Mouse (Mus musculus): ENCODE results near the gene Saxo1. TPM values are rescaled to one million over a fixed set of nuclear protein-coding genes. Genes with fewer than 3 reads are reported as not detected.

The Saxo1 gene
- polyA plus RNA-seq, 1 experiment from 2014 or later: not detected

GRCm38 (mm10) chr4:86396672-86397288 lies 161.3 kb downstream of the Saxo1 start:
- H3K9ac ChIP-seq (ENCODE audit: low read length): no peak overlapping the region
- ATAC-seq (no peak), DNase-seq (ENCODE audit: low spot score) (no peak)
- no peaks in the 10 kb centered on the region for H3K9me3 ChIP-seq (replicated peaks; ENCODE audit: control insufficient read depth, low read length)
- no peak overlapping the region for H3K4me2 ChIP-seq (ENCODE audit: low read length)
- H3K27ac ChIP-seq (ENCODE audit: low read depth, low read length): no peak overlapping the region
- H3K4me3 ChIP-seq (ENCODE audit: low read depth, low read length): no peak overlapping the region
- H3K4me1 ChIP-seq (ENCODE audit: control insufficient read depth, insufficient read depth, low read length): no peaks in the 10 kb centered on the region; the same call in 1 of the 2 replicates
- H3K36me3 ChIP-seq (ENCODE audit: control insufficient read depth, insufficient read depth, low read length): no peaks in the 10 kb centered on the region
- H3K27me3 ChIP-seq (replicated peaks; ENCODE audit: control insufficient read depth, insufficient read depth, low read length): no peaks in the 10 kb centered on the region
- WGBS: 80% methylated on average over 7 of the region's 7 CpGs

- 85% methylated on average over 6 of the region's 6 CpGs for WGBS
- Histone ChIP-seq H3K4me2 (ENCODE audit: low read length) (no peak overlapping the region), H3K36me3 (ENCODE audit: control insufficient read depth, insufficient read depth, low read length) (no peaks in the 10 kb centered on the region)
Measured at GRCm38 (mm10) chr4:86395636-86396035, 162.5 kb downstream of the Saxo1 start.

More at GRCm38 (mm10) chr4:86395636-86396035, 162.5 kb downstream of the Saxo1 start:
- Histone ChIP-seq H3K4me1 (ENCODE audit: control insufficient read depth, insufficient read depth, low read length) (no peaks in the 10 kb centered on the region; the same call in 1 of the 2 replicates), H3K9me3 (replicated peaks; ENCODE audit: control insufficient read depth, low read length) (no peaks in the 10 kb centered on the region), H3K4me3 (ENCODE audit: low read depth, low read length) (no peak overlapping the region), H3K9ac (ENCODE audit: low read length) (no peak overlapping the region), H3K27me3 (replicated peaks; ENCODE audit: control insufficient read depth, insufficient read depth, low read length) (no peaks in the 10 kb centered on the region), H3K27ac (ENCODE audit: low read depth, low read length) (no peak overlapping the region)
- ATAC-seq (no peak), DNase-seq (ENCODE audit: low spot score) (no peak)

Other genes starting within 250 kb of the Saxo1 start
- gene Rraga, start 17.3 kb upstream of the Saxo1 start, polyA plus RNA-seq (2014; fragmentation: Nextera tagmentation; extraction: Ambion mirVana): 126 and 132 TPM in 2 replicates
- 11.5 and 12.7 TPM in 2 replicates for gene Haus6, start 53.7 kb upstream of the Saxo1 start, polyA plus RNA-seq (2014; fragmentation: Nextera tagmentation; extraction: Ambion mirVana)
- 49.4 and 58.5 TPM in 2 replicates for gene Plin2, start 111.7 kb upstream of the Saxo1 start, polyA plus RNA-seq (2014; fragmentation: Nextera tagmentation; extraction: Ambion mirVana)
- 3.1 and 3.7 TPM in 2 replicates for gene Dennd4c, start 190.2 kb upstream of the Saxo1 start, polyA plus RNA-seq (2014; fragmentation: Nextera tagmentation; extraction: Ambion mirVana)

Data from forebrain, embryonic 14.5 days (tissue).